Mouse (Mus musculus) hindbrain, embryonic 16.5 days (tissue): ENCODE data around the gene Dkkl1. TPM values are rescaled to one million over a fixed set of nuclear protein-coding genes. Genes with fewer than 3 reads are reported as not detected.
A peak's percentile ranks its signal among the peaks of the same experiment; 100 is the strongest.

ENCODE experiments used
- ATAC-seq: fragments of 200-750 bp; cut with Nextera tagmentation; 2 replicates; pipeline ENCODE4 v1.8.0; 2017; ENCODE audit warnings: moderate TSS enrichment, moderate library complexity
- H3K27ac ChIP-seq: fragments of 300-500 bp; sonication (generic); 2 replicates; pipeline ENCODE4 v1.5.1; 2014; ENCODE audit warnings: low read depth, mild to moderate bottlenecking, control low read depth, low read length, moderate library complexity
- H3K27me3 ChIP-seq: fragments of 300-500 bp; sonication (generic); replicated peaks from 2 replicates; pipeline ENCODE4 v1.6.1; 2014; ENCODE audit warnings: low read length; ENCODE audit not compliant: control insufficient read depth, insufficient read depth
- H3K36me3 ChIP-seq: fragments of 300-500 bp; sonication (generic); 2 replicates; pipeline ENCODE4 v1.6.1; 2014; ENCODE audit warnings: mild to moderate bottlenecking, low read length, moderate library complexity, mixed read lengths; ENCODE audit not compliant: control insufficient read depth, insufficient read depth
- H3K4me1 ChIP-seq: fragments of 300-500 bp; sonication (generic); 2 replicates; pipeline ENCODE4 v1.6.1; 2014; ENCODE audit warnings: low read depth, low read length; ENCODE audit not compliant: control insufficient read depth, insufficient read depth
- H3K4me2 ChIP-seq: fragments of 300-500 bp; sonication (generic); 2 replicates; pipeline ENCODE4 v1.6.1; 2014; ENCODE audit warnings: mild to moderate bottlenecking, low read length, control low read depth, moderate library complexity
- H3K4me3 ChIP-seq: fragments of 300-500 bp; sonication (generic); 2 replicates; pipeline ENCODE4 v1.5.1; 2014; ENCODE audit warnings: mild to moderate bottlenecking, low read length, control low read depth, moderate library complexity
- H3K9ac ChIP-seq: fragments of 300-500 bp; sonication (generic); 2 replicates; pipeline ENCODE4 v1.6.1; 2014; ENCODE audit warnings: low read depth, mild to moderate bottlenecking, control low read depth, low read length, moderate library complexity
- H3K9me3 ChIP-seq: fragments of 300-500 bp; sonication (generic); 2 replicates; pipeline ENCODE4 v1.6.1; 2014; ENCODE audit warnings: mild to moderate bottlenecking, low read length, moderate library complexity; ENCODE audit not compliant: control insufficient read depth
- WGBS: fragments of 180-500 bp; shearing (Covaris S2); extraction: QIAGEN DNeasy Blood & Tissue Kit; methylation state at CpG from one replicate; pipeline ENCODE4 v1.1.7; 2014; 5-methylcytosine and 5-hydroxymethylcytosine counted together
- polyA plus RNA-seq: library from polyadenylated mRNA; unstranded; fragments of >200 nt; fragmentation: Nextera tagmentation; extraction: Ambion mirVana; gene quantifications from 2 replicates; pipeline ENCODE4 v1.2.1, GENCODE M21; 2015

The Dkkl1 gene
- polyA plus RNA-seq, 1 experiment from 2014 or later, result 18.4 TPM

DNA sequence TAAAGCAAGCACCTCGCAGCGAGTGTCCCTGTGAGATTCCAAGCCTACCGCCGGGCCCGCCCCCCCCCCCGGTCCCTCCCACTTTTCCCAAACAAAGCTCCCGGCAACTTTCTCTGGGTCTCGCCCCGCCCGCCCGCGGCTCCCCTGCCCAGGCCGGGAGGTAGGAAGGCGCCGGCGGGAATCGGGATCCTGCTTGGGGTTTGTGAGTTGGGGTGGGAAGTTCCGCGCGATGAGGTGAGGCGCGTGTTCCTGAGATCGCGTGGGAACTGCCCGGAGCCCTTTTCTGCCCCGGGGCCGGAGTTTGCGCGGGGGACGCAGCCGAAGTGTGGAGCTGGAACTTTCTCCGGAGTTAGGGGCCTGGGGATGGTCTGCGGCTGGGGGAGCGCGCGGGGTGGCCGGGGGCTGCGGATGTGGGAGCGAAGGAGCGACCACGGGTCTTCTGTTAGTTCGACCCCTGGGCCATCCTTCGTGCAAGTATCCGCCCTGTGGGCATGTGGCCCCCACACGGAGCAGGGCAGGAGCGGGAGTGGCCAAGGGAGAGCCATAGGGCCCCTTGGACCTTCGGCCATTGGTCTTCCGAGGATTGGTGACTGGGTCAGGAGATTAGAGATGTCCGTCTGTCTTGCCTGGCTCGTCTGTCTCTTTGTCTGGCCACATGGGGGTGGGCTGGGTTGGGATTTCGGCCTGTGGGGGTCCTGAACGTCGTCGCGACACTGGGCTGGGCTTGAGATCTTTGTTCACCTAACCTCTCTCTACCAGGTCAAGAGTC, 3.9 kb upstream of the Dkkl1 start, which contains the start of gene Tead2:
Gene Tead2, plus strand, starts transcription at position 81 of the 769 bp plus-strand sequence.
- Histone ChIP-seq H3K9ac (peak within 1 kb of the TSS; percentile 74), H3K9me3 (no peaks in the 10 kb centered on the region), H3K4me1 (peaks cover 20% of the 10 kb centered on the region), H3K27me3 (peaks cover 11% of the 10 kb centered on the region), H3K36me3 (no peaks in the 10 kb centered on the region), H3K4me3 (peak within 1 kb of the TSS; percentile 51), H3K27ac (peak within 1 kb of the TSS; percentile 81), H3K4me2 (peak within 1 kb of the TSS; percentile 75)
- WGBS, result under 1% methylated on average over 53 of the region's 55 CpGs
- ATAC-seq, result peak; percentile 62

DNA sequence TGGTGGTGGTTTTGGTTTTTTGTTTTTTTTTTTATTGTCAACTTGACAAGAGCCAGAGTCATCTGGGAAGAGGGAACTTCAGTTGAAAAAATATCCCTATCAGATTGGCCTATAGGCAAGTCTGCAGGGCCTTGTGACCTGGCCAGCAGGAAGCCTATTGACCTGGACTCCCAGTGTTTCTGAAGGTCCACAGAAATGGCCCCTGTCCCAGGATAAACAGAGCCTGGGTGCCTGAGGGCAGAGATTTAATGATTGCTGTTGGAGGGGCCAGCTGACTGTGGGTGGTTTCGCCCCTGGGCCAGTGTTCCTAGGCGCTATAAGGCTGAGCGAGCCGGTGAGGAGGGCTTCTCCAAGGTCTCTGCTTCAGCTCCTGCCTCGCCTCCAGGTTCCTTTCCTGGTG, 1.8 kb upstream of the Dkkl1 start:
- no peak overlapping the region for H3K27ac ChIP-seq
- H3K9ac ChIP-seq, result no peak overlapping the region
- H3K9me3 ChIP-seq, result no peaks in the 10 kb centered on the region
- peaks cover 22% of the 10 kb centered on the region for H3K27me3 ChIP-seq
- no peak overlapping the region for H3K4me3 ChIP-seq
- H3K4me2 ChIP-seq, result no peak overlapping the region
- peaks cover 20% of the 10 kb centered on the region for H3K4me1 ChIP-seq
- H3K36me3 ChIP-seq, result no peaks in the 10 kb centered on the region
- no peak for ATAC-seq
- 75% methylated on average over 5 of the region's 5 CpGs for WGBS

DNA sequence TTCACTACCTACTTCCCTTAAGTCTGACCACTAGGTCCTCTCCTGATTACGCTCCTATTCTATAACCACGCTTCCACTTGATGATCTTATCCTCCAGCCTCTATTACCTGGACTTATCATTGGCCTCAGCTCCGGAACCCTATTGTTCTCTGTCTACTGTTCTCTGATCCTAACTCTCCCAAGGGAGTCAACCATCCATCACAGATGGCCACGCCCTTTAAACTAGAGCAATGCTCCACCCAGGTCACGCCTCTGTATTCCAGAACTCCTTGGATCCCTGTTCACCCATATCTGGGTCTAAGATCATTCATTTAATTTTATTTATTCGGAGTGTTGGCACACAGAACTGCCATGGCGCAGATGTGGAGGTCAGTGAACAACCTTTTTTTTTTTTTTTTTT, 409 bp upstream of the Dkkl1 start:
- Histone ChIP-seq H3K27ac (no peak overlapping the region), H3K4me3 (no peak overlapping the region), H3K36me3 (no peaks in the 10 kb centered on the region), H3K4me1 (peaks cover 17% of the 10 kb centered on the region), H3K4me2 (peak overlapping the region; percentile 19), H3K9ac (no peak overlapping the region), H3K27me3 (peaks cover 22% of the 10 kb centered on the region), H3K9me3 (no peaks in the 10 kb centered on the region)
- no peak for ATAC-seq
- WGBS, result 73% methylated on average over 7 of the region's 7 CpGs

DNA sequence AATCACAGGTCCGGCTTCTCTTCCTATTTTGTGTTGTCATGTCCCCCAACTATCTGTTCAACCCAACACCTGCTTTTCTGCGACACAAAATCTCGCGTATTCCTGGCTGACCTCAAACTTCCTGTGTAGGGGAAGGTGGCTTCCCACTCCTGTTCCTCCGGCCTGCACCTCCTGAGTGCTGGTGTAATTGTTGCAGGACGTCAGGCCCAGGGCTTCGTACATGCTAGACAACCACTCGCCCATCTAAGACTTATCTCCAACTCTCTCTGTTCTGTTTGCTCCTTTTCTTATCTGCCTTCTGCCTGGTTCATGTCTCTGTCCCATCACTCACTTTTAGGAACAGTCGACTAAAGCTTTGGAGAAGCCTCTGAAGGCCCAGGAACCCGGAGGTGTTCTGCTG, 877 bp downstream of the Dkkl1 start:
- Histone ChIP-seq H3K9me3 (no peaks in the 10 kb centered on the region), H3K27ac (no peak overlapping the region), H3K9ac (no peak overlapping the region; the same call in 1 of the 2 replicates), H3K4me3 (peak overlapping the region; percentile 21), H3K4me1 (peaks cover 6% of the 10 kb centered on the region), H3K4me2 (peak overlapping the region; percentile 19; the same call in 1 of the 2 replicates), H3K27me3 (peaks cover 22% of the 10 kb centered on the region), H3K36me3 (no peaks in the 10 kb centered on the region)
- no peak for ATAC-seq
- 77% methylated on average over 10 of the region's 10 CpGs for WGBS

DNA sequence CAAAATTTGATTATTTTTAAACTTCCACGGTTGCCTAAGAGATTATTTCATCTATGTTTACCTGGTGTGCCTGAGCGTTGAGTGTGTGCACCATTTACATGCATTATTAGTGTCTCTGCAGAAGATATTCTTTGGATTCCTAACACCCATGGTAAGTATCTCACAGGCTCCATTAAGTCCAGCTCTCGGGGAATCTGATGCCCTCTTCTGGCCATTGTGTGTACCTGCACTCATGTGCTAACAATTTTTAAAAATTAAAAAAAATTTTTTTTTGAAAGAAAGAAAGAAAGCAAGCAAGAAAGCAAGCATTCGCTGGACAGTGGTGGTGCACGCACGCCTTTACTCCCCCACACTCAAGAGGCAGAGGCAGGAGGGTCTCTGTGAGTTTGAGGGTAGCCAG, 3.7 kb downstream of the Dkkl1 start:
- Histone ChIP-seq H3K27ac (no peak overlapping the region), H3K27me3 (peaks cover 22% of the 10 kb centered on the region), H3K4me2 (no peak overlapping the region), H3K4me1 (no peaks in the 10 kb centered on the region), H3K36me3 (no peaks in the 10 kb centered on the region), H3K9me3 (no peaks in the 10 kb centered on the region), H3K9ac (no peak overlapping the region), H3K4me3 (no peak overlapping the region)
- ATAC-seq, result no peak
- 81% methylated on average over 6 of the region's 6 CpGs for WGBS

DNA sequence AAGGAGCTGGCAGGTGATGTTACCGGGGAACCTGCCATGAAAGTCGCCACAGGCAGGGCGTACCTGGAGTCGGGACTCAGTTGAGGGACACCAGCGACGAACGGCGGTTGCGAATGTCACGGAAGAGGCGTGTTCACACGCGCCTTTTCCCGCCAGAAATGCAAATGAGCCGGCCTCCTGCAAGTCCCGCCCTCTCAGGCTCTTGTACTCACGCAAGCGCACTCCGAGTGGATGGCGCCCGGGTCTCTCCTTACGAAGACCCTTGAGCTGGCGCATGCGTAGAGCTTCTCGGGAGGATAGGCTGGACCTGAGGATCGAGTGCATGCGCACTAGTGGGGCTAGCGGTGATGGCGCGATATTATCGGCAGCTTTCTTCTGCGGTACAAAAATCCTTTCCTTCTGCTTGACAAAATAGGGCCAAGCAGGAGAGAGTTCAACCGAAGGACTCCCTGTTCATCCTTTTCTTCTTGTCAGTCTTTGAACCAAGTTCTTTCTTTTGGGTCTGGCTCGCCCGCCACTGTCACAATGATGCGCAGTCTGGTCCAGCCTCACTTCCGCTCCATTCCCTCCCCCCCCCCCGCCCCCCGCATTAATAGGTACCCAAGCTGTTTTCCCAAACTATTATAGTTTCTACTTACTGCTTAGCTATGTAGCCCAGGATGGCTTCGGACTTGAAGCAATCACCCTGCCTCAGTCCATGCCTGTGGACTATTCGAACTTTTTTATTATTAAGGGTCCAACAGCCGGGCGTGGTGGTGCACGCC, 7.4 kb downstream of the Dkkl1 start, which contains the start of gene Ccdc155:
Gene Ccdc155, minus strand, starts transcription at position 513 of the 764 bp plus-strand sequence.
- H3K27me3 ChIP-seq, result 0 out of 2 replicates have a peak, but pooled peaks cover under 1% of the 10 kb centered on the region
- peak within 1 kb of the TSS; percentile 79 for H3K27ac ChIP-seq
- H3K36me3 ChIP-seq, result no peaks in the 10 kb centered on the region
- peak within 1 kb of the TSS; percentile 79 for H3K4me2 ChIP-seq
- ATAC-seq, result peak; percentile 99
- peak within 1 kb of the TSS; percentile 43 for H3K4me3 ChIP-seq
- H3K9me3 ChIP-seq, result no peaks in the 10 kb centered on the region
- no peaks in the 10 kb centered on the region for H3K4me1 ChIP-seq
- H3K9ac ChIP-seq, result peak within 1 kb of the TSS; percentile 61
- WGBS, result 9% methylated on average over 44 of the region's 44 CpGs

DNA sequence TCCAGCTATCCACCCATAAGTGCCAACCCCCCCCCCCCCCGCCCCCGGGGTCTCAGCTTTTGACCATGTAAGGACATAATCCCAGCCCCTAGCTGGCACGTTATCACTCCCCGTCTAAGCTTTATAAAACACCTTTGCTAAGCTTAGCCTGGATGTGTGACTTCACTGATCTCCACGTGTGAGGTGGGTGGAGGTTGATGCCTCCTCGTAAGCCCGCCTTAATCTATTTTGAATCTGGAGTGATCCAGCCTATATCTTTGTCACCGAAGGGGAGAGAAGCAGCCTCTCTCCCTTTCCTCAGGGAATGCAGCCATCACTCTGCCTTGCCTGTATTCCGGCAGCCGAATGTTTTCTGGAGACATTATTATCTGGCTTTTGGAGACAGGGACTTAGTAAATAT, 9.3 kb downstream of the Dkkl1 start:
- no peaks in the 10 kb centered on the region for H3K36me3 ChIP-seq
- 57% methylated on average over 10 of the region's 10 CpGs for whole genome bisulfite sequencing
- H3K4me3 ChIP-seq, result no peak overlapping the region
- peaks cover 2% of the 10 kb centered on the region; the same call in 1 of the 2 replicates for H3K4me1 ChIP-seq
- no peak for ATAC-seq
- no peak overlapping the region for H3K27ac ChIP-seq
- H3K9ac ChIP-seq, result no peak overlapping the region
- H3K9me3 ChIP-seq, result no peaks in the 10 kb centered on the region
- no peak overlapping the region for H3K4me2 ChIP-seq
- H3K27me3 ChIP-seq, result no peaks in the 10 kb centered on the region

DNA sequence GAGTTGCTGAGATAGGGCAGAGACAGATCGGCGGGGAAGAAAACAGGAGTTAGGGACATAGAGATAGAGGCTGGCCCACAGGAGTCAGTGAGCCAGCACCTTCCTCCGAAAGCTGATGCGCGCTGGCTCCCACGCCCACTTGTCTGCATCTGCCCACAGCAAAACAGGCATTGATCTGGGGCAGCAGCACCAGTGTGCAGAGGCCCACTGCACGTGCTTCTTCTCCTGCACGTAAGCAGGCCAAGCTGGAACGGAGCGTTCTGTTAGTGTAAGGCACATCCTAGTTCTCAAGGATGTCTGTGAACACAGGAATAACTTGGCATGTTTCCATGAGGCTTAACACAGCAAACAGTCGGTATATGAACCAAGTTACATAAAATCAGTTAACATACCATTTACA, 13.0 kb downstream of the Dkkl1 start:
- H3K36me3 ChIP-seq, result no peaks in the 10 kb centered on the region
- no peak overlapping the region for H3K4me3 ChIP-seq
- ATAC-seq, result no peak
- no peak overlapping the region for H3K4me2 ChIP-seq
- H3K4me1 ChIP-seq, result peaks cover 2% of the 10 kb centered on the region; the same call in 1 of the 2 replicates
- 86% methylated on average over 11 of the region's 11 CpGs for WGBS
- H3K27me3 ChIP-seq, result no peaks in the 10 kb centered on the region; the same call in 1 of the 2 replicates
- H3K9ac ChIP-seq, result no peak overlapping the region
- no peak overlapping the region for H3K27ac ChIP-seq
- no peaks in the 10 kb centered on the region for H3K9me3 ChIP-seq

DNA sequence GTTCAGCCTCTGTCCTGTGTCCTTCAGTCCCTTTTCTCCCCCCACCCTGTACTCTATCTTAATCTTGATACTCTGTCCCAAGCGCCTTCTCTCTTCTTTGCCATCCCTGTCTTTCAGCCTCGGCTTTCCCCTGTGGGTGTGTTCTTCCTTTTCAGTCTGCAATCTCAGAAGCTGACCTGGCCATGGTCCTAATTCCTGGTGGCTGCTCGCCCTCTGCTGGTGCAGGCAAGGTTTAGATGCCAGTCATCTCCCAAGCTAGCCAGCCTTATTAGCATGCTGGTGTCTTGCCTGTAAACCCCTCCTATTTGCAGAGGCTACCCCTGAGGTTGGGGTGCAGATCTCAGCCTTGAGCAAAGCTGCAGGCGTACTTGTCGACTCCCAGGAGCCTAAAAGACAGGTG, 13.5 kb downstream of the Dkkl1 start:
- H3K4me3 ChIP-seq, result no peak overlapping the region

More for the DNA sequence above, 13.5 kb downstream of the Dkkl1 start:
- H3K36me3 ChIP-seq, result no peaks in the 10 kb centered on the region
- no peaks in the 10 kb centered on the region for H3K9me3 ChIP-seq
- H3K27ac ChIP-seq, result no peak overlapping the region
- 12% methylated on average over 5 of the region's 5 CpGs for WGBS
- ATAC-seq, result peak; percentile 68
- H3K4me2 ChIP-seq, result peak overlapping the region; percentile 20; the same call in 1 of the 2 replicates
- H3K4me1 ChIP-seq, result peaks cover 2% of the 10 kb centered on the region; the same call in 1 of the 2 replicates
- H3K9ac ChIP-seq, result peak overlapping the region; percentile 52
- no peaks in the 10 kb centered on the region; the same call in 1 of the 2 replicates for H3K27me3 ChIP-seq
